Mouse (Mus musculus) cerebellum, adult 2 months (tissue): Measurements from ENCODE around the gene Cytip. TPM values are rescaled to one million over a fixed set of nuclear protein-coding genes. Genes with fewer than 3 reads are reported as not detected.
A peak's percentile ranks its signal among the peaks of the same experiment; 100 is the strongest.

ENCODE experiments used
- DNase-seq, 2 experiments: peaks; one replicate each; pipeline ENCODE4 v3.0.0; 2021
- H3K27ac ChIP-seq: fragments of 200-500 bp; 2 replicates; pipeline ENCODE4 v1.5.1; 2012; ENCODE audit warnings: low read length, control low read depth, inconsistent platforms; ENCODE audit not compliant: insufficient read depth
- H3K27me3 ChIP-seq: fragments of 200-500 bp; 2 replicates; pipeline ENCODE4 v1.6.1; 2012; ENCODE audit warnings: inconsistent platforms, mild to moderate bottlenecking, low read length, moderate library complexity; ENCODE audit not compliant: control insufficient read depth, insufficient read depth
- H3K4me1 ChIP-seq: fragments of 200-500 bp; 2 replicates; pipeline ENCODE4 v1.6.1; 2011; ENCODE audit warnings: low read length; ENCODE audit not compliant: control insufficient read depth, insufficient read depth
- H3K4me3 ChIP-seq: fragments of 200-500 bp; replicated peaks from 2 replicates; pipeline ENCODE3; 2011; ENCODE audit warnings: mild to moderate bottlenecking, low read depth, low read length, control low read depth; ENCODE audit not compliant: insufficient read depth
- CTCF ChIP-seq: fragments of 200-500 bp; IDR thresholded peaks from 2 replicates; pipeline ENCODE4 v1.5.1; 2011; ENCODE audit warnings: low read depth, mild to moderate bottlenecking, control low read depth, low read length, moderate library complexity, borderline replicate concordance; ENCODE audit not compliant: insufficient read depth
- POLR2A ChIP-seq: fragments of 200-500 bp; IDR thresholded peaks from 2 replicates; pipeline ENCODE4 v1.6.1; 2011; ENCODE audit warnings: low read length, control low read depth, borderline replicate concordance; ENCODE audit not compliant: insufficient read depth
- WGBS: fragments of 180-500 bp; shearing (Covaris S2); methylation state at CpG from one replicate; pipeline ENCODE4 v1.1.7; 2018; 5-methylcytosine and 5-hydroxymethylcytosine counted together
- polyA plus RNA-seq: library from polyadenylated mRNA; depleted of rRNA; stranded (reverse); fragments of >200 nt; gene quantifications from 2 replicates; pipeline ENCODE4 v1.2.3, GENCODE M21; 2012

Cytip gene
- polyA plus RNA-seq, 1 experiment = 0.38 TPM

GRCm38 (mm10) chr2:58156108-58156415 lies 39.3 kb downstream of the Cytip start:
- H3K27me3 ChIP-seq = no peaks in the 10 kb centered on the region
- H3K4me3 ChIP-seq = no peak overlapping the region
- no peak overlapping the region for H3K27ac ChIP-seq
- DNase-seq = no peak
- WGBS = 98% methylated on average over 5 of the region's 5 CpGs
- 0 out of 2 replicates have a peak, but pooled peaks cover 2% of the 10 kb centered on the region for H3K4me1 ChIP-seq
- TF ChIP-seq POLR2A (no peak), CTCF (no peak)

DNA sequence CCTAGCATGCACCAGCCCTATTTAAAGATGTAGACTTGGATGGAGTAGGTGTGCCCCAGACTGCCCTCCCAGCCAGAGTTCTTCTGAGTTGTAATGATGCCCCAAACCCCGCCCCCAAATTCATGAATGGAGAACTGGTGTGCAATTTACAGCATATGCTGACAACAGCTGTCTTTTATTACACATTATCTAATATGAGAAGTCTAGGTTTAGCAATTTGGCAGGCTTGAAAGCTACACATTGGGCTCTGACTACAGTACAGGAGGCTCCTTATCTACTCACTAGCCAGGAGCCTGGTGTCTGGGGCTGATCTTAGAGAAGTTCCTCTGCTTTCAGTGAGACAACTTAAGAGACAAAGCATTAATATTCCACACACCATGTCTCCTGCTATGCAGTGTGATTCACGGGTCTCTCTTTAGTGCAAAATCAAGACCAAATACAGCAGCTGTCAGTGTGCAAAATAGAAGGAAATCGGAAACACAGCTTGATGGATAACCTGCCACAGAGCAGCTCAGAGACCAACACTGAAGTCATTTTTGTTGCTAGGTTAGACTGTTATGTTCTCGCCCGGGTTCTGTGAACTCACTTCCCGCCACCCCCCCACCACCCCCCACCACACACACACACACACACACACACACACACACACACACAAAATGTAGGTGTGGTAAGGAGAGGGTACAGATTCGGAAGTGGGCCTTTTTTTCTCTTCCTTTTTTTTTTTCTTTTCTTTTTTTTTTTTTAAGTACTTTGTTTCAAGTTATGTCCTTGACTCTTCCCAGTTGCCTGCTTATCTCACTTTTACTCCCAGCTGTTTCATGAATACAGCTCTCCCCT lies 39.8 kb downstream of the Cytip start:
- Histone ChIP-seq H3K4me1 (0 out of 2 replicates have a peak, but pooled peaks cover 2% of the 10 kb centered on the region), H3K27ac (no peak overlapping the region), H3K4me3 (no peak overlapping the region), H3K27me3 (no peaks in the 10 kb centered on the region)
- TF ChIP-seq POLR2A = no peak
- TF ChIP-seq CTCF = no peak
- WGBS = 65% methylated on average over 7 of the region's 7 CpGs
- DNase-seq = no peak

DNA sequence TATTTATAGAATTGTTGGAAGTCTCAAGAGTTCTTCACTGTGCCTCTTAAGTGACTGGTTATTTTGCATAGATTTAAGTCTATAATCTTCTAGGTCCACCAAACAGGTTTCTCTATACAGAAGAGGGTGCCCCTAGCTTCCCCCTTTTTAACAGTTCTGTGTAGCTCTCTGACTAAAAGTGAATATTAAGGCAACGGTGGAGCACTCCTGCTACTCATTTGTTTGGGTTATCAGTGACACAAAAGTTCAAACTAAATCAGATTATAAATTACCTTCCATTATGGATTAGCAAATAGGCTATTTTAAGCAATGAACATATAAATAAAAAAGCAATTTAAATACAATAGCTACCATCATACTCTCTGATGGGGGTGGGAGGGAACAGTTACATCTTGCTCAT lies 40.8 kb downstream of the Cytip start:
- Histone ChIP-seq H3K27me3 (no peaks in the 10 kb centered on the region), H3K4me1 (0 out of 2 replicates have a peak, but pooled peaks cover 2% of the 10 kb centered on the region), H3K27ac (no peak overlapping the region), H3K4me3 (no peak overlapping the region)
- TF ChIP-seq CTCF (no peak), POLR2A (no peak)
- DNase-seq = no peak
- 92% methylated on average over 1 of the region's 1 CpGs for WGBS

DNA sequence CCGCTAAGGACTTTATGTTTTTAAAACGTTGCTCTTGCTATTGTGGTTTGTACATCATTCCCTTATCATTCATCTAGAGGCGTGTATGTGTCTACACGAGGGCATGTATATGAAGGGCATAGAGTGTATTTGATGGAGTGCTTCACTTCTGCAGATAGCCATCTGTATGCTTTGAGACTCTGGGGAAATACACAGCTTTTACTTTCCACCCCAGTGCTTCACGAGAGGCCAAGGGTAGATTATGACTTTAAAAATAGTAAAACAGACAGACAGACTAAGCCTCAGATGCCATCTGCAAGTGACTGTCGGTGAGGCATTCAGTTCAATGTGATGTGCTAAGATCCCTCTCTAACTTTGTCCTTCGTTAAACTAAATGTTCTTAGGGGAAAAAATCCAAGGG lies 41.6 kb downstream of the Cytip start:
- 0 out of 2 replicates have a peak, but pooled peaks cover 2% of the 10 kb centered on the region for H3K4me1 ChIP-seq
- DNase-seq = no peak
- no peak overlapping the region for H3K4me3 ChIP-seq
- TF ChIP-seq POLR2A (no peak), CTCF (no peak)
- no peak overlapping the region for H3K27ac ChIP-seq
- H3K27me3 ChIP-seq = no peaks in the 10 kb centered on the region
- WGBS = 85% methylated on average over 7 of the region's 7 CpGs

GRCm38 (mm10) chr2:58149983-58150405 lies 45.3 kb downstream of the Cytip start:
- no peak for DNase-seq
- H3K27me3 ChIP-seq = no peaks in the 10 kb centered on the region; the same call in 1 of the 2 replicates
- H3K27ac ChIP-seq = no peak overlapping the region
- no peaks in the 10 kb centered on the region for H3K4me1 ChIP-seq
- no peak overlapping the region for H3K4me3 ChIP-seq
- 92% methylated on average over 7 of the region's 7 CpGs for WGBS
- no peak for TF ChIP-seq CTCF
- TF ChIP-seq POLR2A = no peak

DNA sequence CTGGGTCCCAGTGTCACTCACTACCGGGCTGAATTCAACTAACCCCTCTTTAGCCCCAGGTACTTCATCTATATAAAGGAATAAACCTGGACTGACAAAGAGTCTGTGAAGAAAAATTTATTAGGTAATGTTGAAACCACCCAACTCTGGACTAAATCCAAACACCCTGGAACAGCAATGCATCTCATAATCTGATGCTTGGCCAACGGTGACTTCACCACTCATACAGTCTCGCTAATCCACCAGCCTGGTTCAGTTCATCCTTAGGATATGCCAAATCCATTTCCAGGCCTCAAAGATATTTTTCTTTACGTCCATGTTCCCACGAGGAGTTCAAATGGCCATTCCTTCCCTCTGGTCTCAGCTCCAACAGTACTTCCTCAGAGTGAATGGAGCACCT lies 48.8 kb downstream of the Cytip start:
- DNase-seq = peak in 1 of 2 experiments; percentile 45
- 61% methylated on average over 5 of the region's 5 CpGs for WGBS
- no peaks in the 10 kb centered on the region; the same call in 1 of the 2 replicates for H3K27me3 ChIP-seq
- H3K27ac ChIP-seq = no peak overlapping the region
- no peaks in the 10 kb centered on the region for H3K4me1 ChIP-seq
- no peak overlapping the region for H3K4me3 ChIP-seq
- TF ChIP-seq POLR2A = no peak
- TF ChIP-seq CTCF = no peak

- Histone ChIP-seq H3K4me1 (peaks cover 22% of the 10 kb centered on the region; the same call in 1 of the 2 replicates), H3K27ac (peak overlapping the region; percentile 39; the same call in 1 of the 2 replicates), H3K4me3 (no peak overlapping the region), H3K27me3 (no peaks in the 10 kb centered on the region)
- WGBS = 4% methylated on average over 1 of the region's 1 CpGs
- TF ChIP-seq POLR2A (no peak), CTCF (peak; percentile 12; the same call in 1 of the 2 replicates)
- DNase-seq = peak; percentile 76 to 90
Measured at GRCm38 (mm10) chr2:58140531-58140930, 54.8 kb downstream of the Cytip start.

DNA sequence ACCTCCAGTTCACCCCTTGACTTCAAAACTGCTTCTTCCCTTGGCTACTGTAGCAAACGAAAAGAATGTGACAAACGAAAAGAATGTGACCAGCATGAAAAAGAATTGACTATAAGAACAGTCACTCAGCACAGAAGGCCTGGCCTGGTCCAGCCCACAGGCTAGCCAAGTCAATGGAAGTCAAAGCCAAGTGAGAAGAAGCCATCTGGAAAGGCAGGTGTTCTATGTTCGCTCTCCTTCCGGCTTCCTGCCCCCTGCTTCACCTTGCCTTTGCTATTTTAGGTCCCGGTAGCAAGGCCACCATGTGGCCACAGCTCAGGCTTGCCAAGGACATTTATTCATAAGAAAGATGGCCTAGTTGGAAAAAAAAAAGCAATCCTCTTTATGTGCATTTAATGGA lies 56.7 kb downstream of the Cytip start:
- DNase-seq = peak; percentile 91 to 98
- Histone ChIP-seq H3K27ac (peak overlapping the region; percentile 85; the same call in 1 of the 2 replicates), H3K4me1 (peaks cover 30% of the 10 kb centered on the region), H3K4me3 (no peak overlapping the region), H3K27me3 (no peaks in the 10 kb centered on the region)
- peak; percentile 8; the same call in 1 of the 2 replicates for TF ChIP-seq CTCF
- no peak for TF ChIP-seq POLR2A
- 8% methylated on average over 5 of the region's 5 CpGs for WGBS
